Mouse (Mus musculus): Measurements from ENCODE around the gene Hmgn5. TPM values are rescaled to one million over a fixed set of nuclear protein-coding genes. Genes with fewer than 3 reads are reported as not detected.

Gene Hmgn5
- polyA plus RNA-seq (2012; rRNA removed) = 0.11 and 0.16 TPM in 2 replicates

DNA sequence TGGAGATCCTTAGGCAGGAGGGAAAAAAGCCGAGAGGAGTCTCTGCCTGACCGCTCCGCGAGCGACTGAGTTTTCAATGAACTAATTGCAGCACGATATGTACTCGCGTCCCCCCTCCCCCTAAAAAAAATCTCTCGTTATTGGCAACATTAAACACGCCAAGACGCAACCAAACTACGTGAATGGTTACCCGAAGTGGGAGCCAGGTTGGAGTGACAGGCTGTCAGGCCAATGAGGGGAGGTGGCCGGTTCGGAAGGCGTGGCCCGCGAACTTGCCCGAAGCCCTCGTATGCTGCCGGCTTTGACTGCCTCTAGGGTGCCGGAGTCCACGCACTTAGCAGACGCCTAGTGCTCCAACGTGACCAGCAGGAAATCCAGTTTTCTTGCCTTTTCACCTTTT is at the start of gene Hmgn5:
TSS of gene Hmgn5 (minus strand) at position 122 of the 400 bp plus-strand sequence.
- Histone ChIP-seq H3K36me3 (ENCODE audit: control insufficient read depth, insufficient read depth, low read length) (no peaks in the 10 kb centered on the region), H3K27me3 (ENCODE audit: control insufficient read depth, insufficient read depth, low read length) (no peaks in the 10 kb centered on the region), H3K4me3 (ENCODE audit: low read depth, low read length) (peak within 1 kb of the TSS; percentile 82), H3K27ac (ENCODE audit: insufficient read depth, low read depth, low read length) (peak within 1 kb of the TSS; percentile 60), H3K4me1 (ENCODE audit: control insufficient read depth, insufficient read depth, insufficient read length, low read length) (no peaks in the 10 kb centered on the region)
- 18% methylated on average over 25 of the region's 25 CpGs for WGBS
- peak; percentile 45; the same call in 1 of the 2 replicates for TF ChIP-seq POLR2A (IDR thresholded peaks at IDR 0.05; ENCODE audit: low read depth, low read length)
- TF ChIP-seq CTCF (IDR thresholded peaks at IDR 0.05; ENCODE audit: extremely low read depth, insufficient read length, insufficient replicate concordance, low read depth, low read length) = no peak

DNA sequence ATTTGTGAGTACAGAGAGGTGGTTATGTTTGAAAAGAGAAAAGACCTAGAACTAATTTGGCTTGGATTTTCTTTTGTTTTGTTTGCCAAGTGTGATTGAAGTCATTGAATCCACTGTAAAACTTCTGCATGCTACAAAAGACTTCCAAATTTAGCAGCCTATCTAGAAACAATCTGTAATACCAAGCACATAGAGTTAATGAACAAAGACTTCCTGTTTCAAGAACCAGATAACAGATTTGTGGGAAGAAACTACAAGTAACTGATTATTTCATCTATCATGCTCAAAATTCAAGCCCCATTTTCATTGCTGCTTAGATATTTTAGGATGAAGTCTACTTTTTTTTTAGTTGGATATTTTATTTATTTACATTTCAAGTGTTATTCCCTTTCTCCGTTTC is 34.6 kb upstream of the Hmgn5 start:
- no peaks in the 10 kb centered on the region for H3K4me1 ChIP-seq (ENCODE audit: control insufficient read depth, insufficient read depth, insufficient read length, low read length)
- no peak for TF ChIP-seq POLR2A (IDR thresholded peaks at IDR 0.05; ENCODE audit: low read depth, low read length)
- no peak for TF ChIP-seq CTCF (IDR thresholded peaks at IDR 0.05; ENCODE audit: extremely low read depth, insufficient read length, insufficient replicate concordance, low read depth, low read length)
- no peaks in the 10 kb centered on the region for H3K27me3 ChIP-seq (ENCODE audit: control insufficient read depth, insufficient read depth, low read length)
- H3K27ac ChIP-seq (ENCODE audit: insufficient read depth, low read depth, low read length) = no peak overlapping the region
- H3K36me3 ChIP-seq (ENCODE audit: control insufficient read depth, insufficient read depth, low read length) = no peaks in the 10 kb centered on the region
- 56% methylated on average over 1 of the region's 1 CpGs for WGBS
- H3K4me3 ChIP-seq (ENCODE audit: low read depth, low read length) = no peak overlapping the region

DNA sequence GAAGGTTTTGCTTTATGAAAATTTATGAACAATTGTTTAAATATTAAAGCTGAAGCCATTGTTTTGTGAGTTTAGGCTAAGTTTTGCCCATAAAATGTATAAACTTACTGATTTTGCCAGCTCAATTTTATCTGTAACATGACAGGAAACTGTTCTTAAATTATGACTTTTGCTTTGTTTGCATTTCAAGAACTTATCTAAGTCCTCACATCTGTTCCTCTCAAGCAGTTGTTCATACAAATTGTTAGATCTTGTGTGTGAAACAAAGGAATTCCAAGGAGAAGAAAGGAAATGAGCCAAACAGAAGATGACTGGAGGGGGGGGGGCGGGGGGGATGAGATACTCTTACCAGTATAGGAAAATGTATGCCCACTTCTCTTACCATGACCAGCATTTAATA is 13.0 kb upstream of the Hmgn5 start:
- H3K4me1 ChIP-seq (ENCODE audit: control insufficient read depth, insufficient read depth, insufficient read length, low read length) = no peaks in the 10 kb centered on the region
- no peak overlapping the region for H3K27ac ChIP-seq (ENCODE audit: insufficient read depth, low read depth, low read length)
- WGBS = 57% methylated on average over 1 of the region's 1 CpGs
- no peaks in the 10 kb centered on the region for H3K36me3 ChIP-seq (ENCODE audit: control insufficient read depth, insufficient read depth, low read length)
- no peak for TF ChIP-seq CTCF (IDR thresholded peaks at IDR 0.05; ENCODE audit: extremely low read depth, insufficient read length, insufficient replicate concordance, low read depth, low read length)
- TF ChIP-seq POLR2A (IDR thresholded peaks at IDR 0.05; ENCODE audit: low read depth, low read length) = no peak
- H3K27me3 ChIP-seq (ENCODE audit: control insufficient read depth, insufficient read depth, low read length) = no peaks in the 10 kb centered on the region
- no peak overlapping the region for H3K4me3 ChIP-seq (ENCODE audit: low read depth, low read length)

DNA sequence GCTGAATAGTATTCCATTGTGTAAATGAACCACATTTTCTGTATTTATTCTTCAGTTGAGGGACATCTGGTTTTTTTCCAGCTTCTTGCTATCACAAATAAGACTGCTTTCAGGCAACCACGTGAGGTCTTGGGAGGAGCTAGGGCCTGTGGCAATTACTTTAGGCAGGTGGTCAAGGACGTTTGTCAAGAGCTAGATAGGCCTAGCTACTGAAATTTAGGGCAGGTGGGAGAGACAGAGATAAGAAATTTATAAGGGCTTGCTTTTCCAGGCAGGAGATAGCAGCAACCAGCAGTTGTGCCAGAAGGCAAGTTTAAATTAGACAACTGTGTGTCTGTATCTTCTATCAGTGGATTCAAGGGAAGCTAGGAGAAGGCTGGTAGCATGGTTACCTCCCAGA is 7.7 kb upstream of the Hmgn5 start:
- Histone ChIP-seq H3K4me1 (ENCODE audit: control insufficient read depth, insufficient read depth, insufficient read length, low read length) (no peaks in the 10 kb centered on the region), H3K27ac (ENCODE audit: insufficient read depth, low read depth, low read length) (no peak overlapping the region), H3K36me3 (ENCODE audit: control insufficient read depth, insufficient read depth, low read length) (no peaks in the 10 kb centered on the region), H3K27me3 (ENCODE audit: control insufficient read depth, insufficient read depth, low read length) (no peaks in the 10 kb centered on the region), H3K4me3 (ENCODE audit: low read depth, low read length) (no peak overlapping the region)
- WGBS = 29% methylated on average over 2 of the region's 2 CpGs
- TF ChIP-seq POLR2A (IDR thresholded peaks at IDR 0.05; ENCODE audit: low read depth, low read length) (no peak), CTCF (IDR thresholded peaks at IDR 0.05; ENCODE audit: extremely low read depth, insufficient read length, insufficient replicate concordance, low read depth, low read length) (no peak)

DNA sequence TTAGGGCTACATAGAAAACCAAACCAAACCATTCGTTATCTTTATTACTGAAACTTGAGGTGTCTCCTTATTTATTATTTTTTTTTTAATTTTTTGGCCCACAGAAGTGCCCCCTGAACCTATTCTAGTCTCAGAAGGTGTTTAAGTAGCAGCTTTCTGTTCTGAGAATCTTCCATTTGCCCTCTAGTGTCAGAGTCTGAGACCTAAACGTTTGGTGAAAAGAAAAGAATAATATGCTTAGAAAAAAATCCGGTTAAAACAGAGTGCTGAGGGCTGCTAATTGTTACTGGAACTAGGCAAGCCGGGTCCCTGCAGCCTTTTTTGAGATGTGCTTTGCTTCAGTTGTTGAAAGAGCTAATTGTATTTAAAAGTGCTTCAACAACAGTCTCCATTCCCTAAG is 962 bp upstream of the Hmgn5 start:
- Histone ChIP-seq H3K4me1 (ENCODE audit: control insufficient read depth, insufficient read depth, insufficient read length, low read length) (no peaks in the 10 kb centered on the region), H3K4me3 (ENCODE audit: low read depth, low read length) (no peak overlapping the region), H3K27me3 (ENCODE audit: control insufficient read depth, insufficient read depth, low read length) (no peaks in the 10 kb centered on the region), H3K36me3 (ENCODE audit: control insufficient read depth, insufficient read depth, low read length) (no peaks in the 10 kb centered on the region), H3K27ac (ENCODE audit: insufficient read depth, low read depth, low read length) (no peak overlapping the region)
- 29% methylated on average over 4 of the region's 4 CpGs for WGBS
- TF ChIP-seq POLR2A (IDR thresholded peaks at IDR 0.05; ENCODE audit: low read depth, low read length) (no peak), CTCF (IDR thresholded peaks at IDR 0.05; ENCODE audit: extremely low read depth, insufficient read length, insufficient replicate concordance, low read depth, low read length) (no peak)

DNA sequence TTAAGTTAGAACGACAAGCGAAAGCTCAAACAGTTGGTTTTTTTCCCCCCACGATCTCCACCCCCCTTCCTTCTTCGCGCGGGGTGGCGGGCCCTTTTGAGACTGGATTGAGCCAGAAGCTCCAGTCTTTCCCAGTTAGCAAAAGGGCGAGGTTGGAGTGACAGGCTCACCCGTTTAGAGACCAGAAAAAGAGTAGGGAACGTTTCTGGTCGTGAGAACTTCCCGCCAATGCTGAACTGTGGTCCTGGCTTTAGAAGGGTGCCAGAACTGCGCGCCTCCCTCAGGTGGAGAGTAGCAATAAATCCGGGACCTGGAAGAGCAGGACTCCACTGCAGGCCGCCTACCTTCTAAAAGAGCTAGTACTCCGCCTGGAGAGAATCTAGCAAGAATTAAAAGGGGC is 482 bp upstream of the Hmgn5 start:
- no peak for TF ChIP-seq POLR2A (IDR thresholded peaks at IDR 0.05; ENCODE audit: low read depth, low read length)
- 0 out of 2 replicates have a peak, but pooled peaks have one; percentile 16 for TF ChIP-seq CTCF (IDR thresholded peaks at IDR 0.05; ENCODE audit: extremely low read depth, insufficient read length, insufficient replicate concordance, low read depth, low read length)
- no peaks in the 10 kb centered on the region for H3K27me3 ChIP-seq (ENCODE audit: control insufficient read depth, insufficient read depth, low read length)
- H3K4me3 ChIP-seq (ENCODE audit: low read depth, low read length) = peak overlapping the region; percentile 82
- H3K27ac ChIP-seq (ENCODE audit: insufficient read depth, low read depth, low read length) = peak overlapping the region; percentile 48
- 13% methylated on average over 17 of the region's 17 CpGs for WGBS
- H3K4me1 ChIP-seq (ENCODE audit: control insufficient read depth, insufficient read depth, insufficient read length, low read length) = no peaks in the 10 kb centered on the region
- H3K36me3 ChIP-seq (ENCODE audit: control insufficient read depth, insufficient read depth, low read length) = no peaks in the 10 kb centered on the region

DNA sequence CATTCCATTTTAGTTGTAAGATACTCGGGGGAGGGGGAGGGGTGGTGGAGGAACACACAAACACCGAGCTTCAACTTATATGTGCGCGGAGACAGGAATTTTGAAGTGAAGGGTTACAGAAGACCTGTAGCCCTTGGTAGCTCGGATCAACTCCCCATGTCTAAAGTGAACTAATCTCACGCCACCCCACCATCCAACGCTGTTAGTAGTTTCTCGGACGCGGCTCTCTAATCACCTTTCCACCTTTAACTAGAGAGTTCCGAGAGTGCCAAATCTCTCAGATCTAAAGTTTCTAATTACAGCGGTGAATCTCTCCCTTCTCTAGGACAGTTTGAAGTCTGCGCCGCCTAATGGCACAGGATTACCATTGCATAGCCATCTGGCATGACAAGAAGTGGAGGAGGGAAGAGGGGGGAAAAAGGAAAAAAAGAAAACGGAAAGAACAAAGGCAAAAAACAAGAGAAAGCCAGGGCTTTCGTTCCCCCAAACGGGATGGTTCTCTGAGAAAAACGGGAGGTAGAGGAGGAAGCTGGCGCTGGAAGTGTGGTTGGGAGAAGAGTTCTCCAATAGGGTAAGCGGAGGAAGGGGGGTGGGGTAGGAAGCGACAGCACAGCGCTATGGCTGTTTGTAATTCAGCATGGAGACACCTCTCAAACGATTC is 703 bp downstream of the Hmgn5 start:
- TF ChIP-seq CTCF (IDR thresholded peaks at IDR 0.05; ENCODE audit: extremely low read depth, insufficient read length, insufficient replicate concordance, low read depth, low read length) (no peak), POLR2A (IDR thresholded peaks at IDR 0.05; ENCODE audit: low read depth, low read length) (no peak)
- peak overlapping the region; percentile 82 for H3K4me3 ChIP-seq (ENCODE audit: low read depth, low read length)
- H3K27ac ChIP-seq (ENCODE audit: insufficient read depth, low read depth, low read length) = peak overlapping the region; percentile 60
- WGBS = 11% methylated on average over 23 of the region's 23 CpGs
- no peaks in the 10 kb centered on the region for H3K4me1 ChIP-seq (ENCODE audit: control insufficient read depth, insufficient read depth, insufficient read length, low read length)
- no peaks in the 10 kb centered on the region for H3K27me3 ChIP-seq (ENCODE audit: control insufficient read depth, insufficient read depth, low read length)
- no peaks in the 10 kb centered on the region for H3K36me3 ChIP-seq (ENCODE audit: control insufficient read depth, insufficient read depth, low read length)
